Mouse (Mus musculus) embryo, embryonic 10.5 days (tissue): ENCODE results near the gene Svip.

Source experiments
- DNase-seq: peaks from one replicate; pipeline ENCODE4 v3.0.0-alpha.2; 2015; ENCODE audit warnings: low spot score

Svip gene

DNA sequence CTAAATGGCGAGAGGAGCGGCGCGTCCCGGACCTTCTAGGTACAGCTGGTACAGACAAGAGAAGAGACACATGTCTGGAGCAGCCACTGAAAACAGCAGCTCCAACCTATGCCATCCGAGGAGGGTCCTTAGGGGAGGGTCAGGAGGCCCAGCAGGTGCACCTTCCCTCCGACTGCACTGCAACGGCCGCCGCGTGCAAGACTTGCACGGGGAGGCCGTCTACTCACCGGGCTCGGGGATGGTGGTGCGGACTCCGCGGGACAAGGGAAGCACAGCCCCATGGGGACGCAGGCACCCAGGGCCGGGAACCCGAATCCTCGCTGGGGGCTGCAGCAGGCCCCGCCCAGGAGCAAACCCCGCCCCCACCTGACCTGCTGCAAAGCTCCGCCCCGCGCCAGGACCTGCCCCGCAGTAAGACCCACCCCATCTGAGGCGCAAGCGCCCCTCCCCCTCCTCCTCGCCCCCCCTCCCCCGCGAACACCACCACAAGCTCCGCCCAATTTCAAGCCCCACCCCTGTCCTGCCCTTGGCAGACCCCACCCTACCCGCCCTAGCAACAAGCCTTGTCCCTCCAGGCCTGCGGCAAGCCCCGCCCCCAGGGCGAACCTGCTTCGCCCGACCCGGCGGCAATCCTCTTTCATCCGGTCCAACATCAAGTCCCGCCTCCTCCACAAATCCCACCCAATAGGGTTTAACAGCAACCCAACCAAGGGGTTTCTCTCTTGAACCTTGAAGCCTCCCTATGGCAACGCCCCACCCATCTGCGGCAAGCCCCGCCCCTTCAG, at the start of gene Svip:
Svip (minus strand) TSS at position 508 of the 785 bp plus-strand sequence.
- peak; percentile 92 for DNase-seq

DNA sequence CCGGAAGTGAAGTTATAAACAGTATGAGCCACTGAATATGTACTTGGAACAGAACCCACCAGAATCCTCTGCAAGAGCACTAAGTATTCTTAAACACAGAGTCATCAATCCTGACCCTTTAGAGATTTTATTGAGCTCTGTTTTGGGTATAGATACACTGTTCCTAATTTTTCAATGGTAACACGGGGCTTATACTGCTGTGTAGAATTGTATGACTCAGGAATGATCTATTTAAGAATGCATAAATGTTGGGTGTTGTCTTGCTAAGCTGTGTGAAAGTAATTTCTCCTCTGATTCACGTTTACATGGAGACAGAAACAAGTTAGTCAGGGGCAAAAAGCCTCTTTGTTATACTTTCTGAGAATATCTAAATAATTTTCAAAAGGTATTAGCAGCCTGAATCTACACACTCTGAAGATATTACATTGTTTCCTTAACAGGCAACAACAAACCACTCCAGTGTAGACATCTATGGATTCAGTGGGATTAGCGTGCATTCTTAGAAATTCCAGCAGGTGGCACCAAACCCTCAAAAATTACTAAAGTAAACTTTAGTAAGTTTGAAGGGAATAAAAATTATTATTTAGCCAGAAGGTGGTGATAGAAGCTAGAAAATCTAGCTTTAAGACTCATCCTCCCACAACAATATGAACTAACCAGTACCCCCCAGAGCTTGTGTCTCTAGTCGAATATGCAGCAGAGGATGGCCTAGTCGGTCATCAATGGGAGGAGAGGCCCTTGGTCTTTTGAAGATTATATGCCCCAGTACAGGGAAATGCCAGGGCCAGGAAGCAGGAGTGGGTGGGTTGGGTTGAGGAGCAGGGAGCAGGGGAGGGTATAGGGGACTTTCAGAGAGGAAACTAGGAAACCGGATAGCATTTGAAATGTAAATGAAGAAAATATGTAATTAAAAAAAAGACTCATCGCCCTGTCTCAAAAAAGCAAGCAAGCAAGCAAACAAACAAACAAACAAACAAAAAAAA, 32.1 kb upstream of the Svip start:
- DNase-seq, result peak; percentile 82

DNA sequence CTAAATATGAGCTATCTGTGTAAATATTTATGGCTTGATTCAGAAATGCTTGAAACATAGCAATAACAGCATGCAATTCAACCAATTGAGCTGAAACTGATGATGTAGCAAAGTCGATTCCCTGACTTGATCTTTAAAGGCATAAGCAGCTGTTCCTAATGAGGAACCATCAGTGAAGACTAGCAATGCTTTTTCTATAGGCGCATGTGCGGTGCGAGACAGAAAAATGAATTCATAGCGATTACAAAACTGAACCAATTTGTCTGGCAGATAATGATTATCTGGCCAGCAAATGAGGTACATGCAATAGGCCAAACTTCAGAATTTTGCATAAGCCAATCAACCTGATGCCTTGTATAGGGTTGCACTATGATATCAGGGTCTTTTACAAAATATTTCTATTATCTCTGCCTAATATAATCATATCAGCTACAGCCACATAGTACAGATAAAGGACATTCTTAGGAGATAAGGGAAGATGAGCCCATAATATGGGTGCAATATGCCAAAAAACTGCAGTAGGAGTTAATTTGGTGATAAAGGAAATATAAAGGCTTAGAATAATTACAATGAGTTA, 18.3 kb upstream of the Svip start:
- no peak for DNase-seq

DNA sequence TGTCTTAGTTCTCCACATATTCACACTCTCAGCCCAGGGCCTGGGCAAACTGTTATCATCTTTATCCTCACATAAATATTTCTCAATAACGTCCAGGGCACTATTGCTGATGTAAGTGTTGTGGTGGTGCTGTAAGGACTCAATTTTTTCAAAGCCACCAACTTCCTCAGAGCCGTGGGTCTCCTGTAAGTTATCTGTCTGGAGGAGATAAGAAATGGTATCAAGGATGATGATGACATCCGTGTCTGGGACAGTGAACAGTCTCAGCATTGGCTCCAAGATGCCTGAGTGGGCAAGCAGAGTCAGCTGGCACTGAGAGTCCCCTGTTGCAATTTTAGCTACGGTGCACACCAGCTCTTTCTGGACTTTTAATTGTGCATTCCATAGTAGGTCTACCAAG, 16.2 kb upstream of the Svip start:
- DNase-seq, result no peak

DNA sequence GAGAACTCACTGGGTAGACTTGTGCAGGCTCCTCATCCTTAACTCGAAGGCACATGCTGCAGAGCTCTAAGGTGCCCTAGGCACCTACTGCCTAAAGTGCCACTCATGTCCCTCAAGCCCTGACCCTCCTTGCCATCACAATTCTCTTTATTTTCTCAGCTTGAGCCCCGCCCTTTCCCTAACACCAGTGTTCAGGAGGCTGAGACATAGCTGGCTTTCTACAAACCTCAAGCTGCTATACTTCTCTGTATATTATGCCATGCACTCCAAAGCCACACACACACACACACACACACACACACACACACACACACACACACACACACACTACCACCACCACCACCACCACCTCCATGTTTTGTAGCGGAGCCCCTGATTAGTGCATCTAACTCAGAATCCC, 9.8 kb upstream of the Svip start, which contains the start of gene 1700015G11Rik:
1700015G11Rik (minus strand) TSS at position 101 of the 400 bp plus-strand sequence.
- no peak for DNase-seq

DNA sequence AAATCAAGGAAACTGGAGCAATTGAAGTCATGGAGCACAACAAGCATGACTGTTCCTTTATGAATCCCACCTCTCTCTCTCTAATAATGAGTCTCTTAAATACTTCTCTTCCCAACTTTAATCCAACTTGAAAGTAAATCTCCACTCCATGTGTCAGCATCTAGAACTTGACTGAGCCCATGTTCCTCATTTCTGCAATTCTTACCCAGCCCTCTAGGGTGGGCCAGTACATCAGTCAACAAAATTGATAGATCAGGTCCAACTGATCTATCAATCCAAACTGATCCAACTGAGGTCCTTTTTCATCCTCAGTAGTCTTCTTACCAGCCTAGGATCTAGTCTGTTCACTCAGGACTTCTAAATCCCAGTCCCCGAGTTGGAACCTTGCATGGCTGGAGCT, 9.4 kb upstream of the Svip start:
- no peak for DNase-seq

DNA sequence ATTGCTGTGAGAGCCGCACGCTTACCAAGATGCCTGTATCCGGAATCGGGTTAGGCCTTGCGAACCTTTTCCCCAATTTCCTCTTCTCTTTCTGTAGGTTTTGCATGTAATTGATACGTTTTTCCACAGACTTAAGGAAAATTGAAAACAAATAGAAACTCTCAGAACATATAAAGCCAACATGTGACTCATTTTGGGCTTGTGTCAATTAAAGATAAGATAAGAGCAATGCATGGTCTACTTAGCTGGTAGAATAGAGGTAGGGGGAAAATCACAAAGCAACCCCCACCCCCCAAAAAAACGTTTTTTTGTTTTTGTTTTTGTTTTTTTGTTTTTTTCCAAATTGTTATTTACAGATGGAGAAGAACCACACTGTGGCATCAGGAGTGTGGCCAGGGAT, 7.6 kb upstream of the Svip start:
- DNase-seq, result no peak

DNA sequence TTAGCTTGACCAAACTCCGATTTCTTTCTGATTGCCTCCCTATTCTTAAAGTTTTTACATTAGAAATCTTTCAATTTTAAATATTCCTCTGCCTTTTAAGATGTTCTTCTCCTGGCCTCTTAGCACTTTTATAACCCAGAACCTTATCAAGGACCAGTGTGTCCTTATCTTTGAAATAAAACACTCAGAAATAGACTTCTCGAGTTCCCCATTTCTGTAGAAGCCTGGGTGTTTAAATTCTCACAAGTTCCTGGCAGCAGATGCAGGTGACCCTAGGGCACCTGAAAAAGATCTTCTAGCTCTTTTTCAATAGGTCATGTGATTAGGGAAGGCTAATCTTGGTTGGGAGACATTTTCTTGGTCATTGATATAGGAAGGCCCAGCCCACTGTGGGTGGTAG, 1.3 kb upstream of the Svip start:
- no peak for DNase-seq

DNA sequence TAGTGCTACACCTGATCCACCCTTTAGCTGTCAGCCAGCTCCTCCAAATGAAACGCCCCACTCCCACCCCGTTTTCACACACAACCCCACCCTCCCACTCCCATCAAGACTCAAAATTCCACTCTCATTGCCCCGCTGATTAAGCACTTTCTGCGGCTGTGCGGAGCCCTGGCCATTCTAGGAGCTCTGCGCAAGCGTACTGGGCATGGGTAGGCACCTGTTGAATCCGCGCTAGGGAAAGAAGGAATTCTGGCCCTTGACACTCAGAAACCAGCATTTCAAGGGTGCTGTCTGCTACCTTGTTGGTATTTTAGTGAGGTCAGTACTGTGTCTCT, 445 bp upstream of the Svip start:
- DNase-seq, result no peak

DNA sequence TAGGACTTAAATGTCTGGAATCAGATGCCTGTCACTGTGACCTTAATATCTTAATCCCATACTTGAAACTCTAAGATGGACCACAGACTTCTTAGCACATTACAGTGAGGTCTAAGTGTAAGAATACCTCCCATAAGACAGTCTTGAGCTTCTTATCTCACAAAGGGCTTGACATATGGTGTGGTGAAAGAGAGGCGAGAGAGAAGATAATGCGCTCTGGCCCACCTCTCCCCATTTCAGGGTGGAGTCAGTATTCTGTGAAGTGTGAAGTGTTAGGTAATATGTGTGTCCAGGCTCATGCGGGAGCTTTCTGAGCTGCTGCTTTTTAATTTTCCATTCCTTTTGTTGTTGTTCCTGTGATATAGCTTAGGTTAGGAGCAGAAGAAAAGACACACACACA, 14.8 kb downstream of the Svip start:
- no peak for DNase-seq

DNA sequence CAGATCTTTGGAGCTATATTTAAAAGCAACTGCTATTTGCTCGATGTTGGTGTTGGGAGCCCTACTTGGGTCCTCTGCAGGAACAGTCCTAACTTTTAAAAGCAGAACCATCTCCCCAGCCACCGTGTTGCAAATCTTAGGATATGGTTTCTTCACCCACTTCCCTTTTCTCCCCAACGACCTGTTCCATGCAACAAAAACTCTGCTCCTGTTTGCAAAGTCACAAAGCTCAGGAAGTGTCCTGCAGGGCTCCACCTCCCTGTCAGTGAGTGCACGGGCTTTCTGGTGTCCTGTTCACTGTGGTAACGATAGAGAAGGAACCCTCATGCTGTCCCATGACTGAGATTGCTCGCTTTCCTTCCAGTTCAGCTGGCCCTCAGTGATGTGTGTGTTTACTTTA, 18.9 kb downstream of the Svip start:
- DNase-seq, result no peak

DNA sequence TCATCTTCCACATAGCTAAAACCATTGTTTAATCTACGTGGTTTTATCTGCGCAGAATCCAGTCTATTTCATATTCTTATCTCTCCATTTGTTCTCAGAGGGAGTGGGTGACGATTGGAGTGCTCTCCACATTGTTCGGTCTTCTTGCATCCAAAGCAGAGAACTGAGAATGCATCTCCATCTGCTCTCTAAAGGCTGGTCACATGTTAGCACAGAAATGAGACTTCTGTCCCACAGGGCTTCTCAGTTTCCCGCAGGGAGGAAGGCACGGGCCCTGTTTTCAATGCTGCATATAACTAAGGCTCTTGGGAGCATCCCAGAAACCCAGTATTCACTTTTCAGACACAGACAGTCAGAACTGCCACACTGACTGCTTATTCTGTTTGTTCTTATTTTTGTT, 20.1 kb downstream of the Svip start:
- no peak for DNase-seq

DNA sequence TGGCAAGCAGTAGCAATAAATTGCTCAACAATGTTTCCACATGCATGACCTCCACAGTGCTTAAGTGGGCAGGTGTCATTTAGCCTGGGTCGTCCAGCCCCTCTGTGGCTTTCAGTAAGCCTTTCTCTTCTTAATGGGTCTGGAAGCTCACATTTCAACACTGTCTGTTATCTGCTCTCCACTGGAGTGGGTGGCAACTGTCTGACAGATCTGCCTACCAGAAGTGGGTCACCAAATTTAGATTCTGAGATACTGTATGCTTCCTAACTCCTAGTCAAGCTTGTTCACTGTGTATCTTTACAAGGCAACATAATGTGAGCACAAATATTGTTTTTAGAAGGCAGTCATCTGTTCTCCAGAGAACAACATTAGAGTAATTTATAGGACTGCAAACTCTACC, 23.5 kb downstream of the Svip start:
- peak; percentile 21 for DNase-seq

DNA sequence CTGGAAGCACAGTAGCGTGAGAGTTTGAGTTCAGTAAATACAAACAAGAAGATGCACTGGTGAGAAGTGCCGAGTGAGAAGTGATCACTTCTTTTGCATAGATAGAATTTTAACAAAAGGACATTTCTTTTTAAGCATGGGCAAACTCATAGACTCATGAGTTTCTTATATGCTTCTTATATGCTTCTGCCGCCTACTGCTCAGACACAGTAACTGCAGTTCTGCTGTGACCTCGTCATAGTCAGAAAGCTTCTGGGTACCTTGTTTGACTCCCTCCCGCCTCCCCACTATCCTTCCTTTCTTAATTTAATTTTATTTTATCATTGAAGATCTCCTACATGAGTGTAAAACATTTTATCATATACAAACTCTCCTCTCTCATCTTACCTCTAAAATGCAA, 26.5 kb downstream of the Svip start:
- peak; percentile 50 for DNase-seq

DNA sequence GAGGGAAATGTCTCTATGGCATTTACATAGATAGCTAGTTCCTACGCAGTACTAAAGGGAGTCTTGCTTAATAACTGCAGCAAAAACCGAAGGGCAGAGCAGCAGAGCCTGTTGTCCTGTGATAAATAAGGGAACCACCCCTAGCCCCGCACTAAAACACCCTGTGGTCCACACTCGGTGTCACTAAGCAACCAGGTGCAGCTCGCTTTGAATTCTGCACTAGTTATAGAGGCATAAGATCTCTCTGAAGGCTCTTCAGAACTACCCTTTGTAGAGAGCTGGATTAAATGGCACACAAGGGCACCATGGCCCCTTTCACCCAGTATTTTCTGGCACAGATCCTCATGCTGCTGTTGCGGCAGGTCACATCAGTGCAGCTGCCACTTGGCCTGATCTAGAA, 30.6 kb downstream of the Svip start:
- DNase-seq, result no peak

DNA sequence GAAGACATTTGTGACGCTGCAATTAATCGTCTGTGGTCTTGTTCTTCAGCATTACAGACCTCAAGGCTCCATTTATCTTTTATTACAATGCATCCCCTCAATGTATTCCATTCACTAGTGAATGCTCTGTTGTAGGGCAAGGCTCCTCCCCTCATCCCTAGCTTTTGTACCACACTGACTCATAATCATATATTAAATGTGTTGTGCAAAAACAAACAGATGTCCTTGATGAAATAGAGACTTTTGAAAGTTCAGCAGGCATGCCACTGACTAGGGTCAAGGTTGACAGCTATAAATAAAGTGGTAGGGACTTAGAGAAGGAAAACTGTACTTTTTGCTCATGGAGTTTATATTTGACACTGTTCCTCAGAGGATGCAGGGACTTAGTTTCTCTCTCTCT, 32.3 kb downstream of the Svip start:
- DNase-seq, result no peak

DNA sequence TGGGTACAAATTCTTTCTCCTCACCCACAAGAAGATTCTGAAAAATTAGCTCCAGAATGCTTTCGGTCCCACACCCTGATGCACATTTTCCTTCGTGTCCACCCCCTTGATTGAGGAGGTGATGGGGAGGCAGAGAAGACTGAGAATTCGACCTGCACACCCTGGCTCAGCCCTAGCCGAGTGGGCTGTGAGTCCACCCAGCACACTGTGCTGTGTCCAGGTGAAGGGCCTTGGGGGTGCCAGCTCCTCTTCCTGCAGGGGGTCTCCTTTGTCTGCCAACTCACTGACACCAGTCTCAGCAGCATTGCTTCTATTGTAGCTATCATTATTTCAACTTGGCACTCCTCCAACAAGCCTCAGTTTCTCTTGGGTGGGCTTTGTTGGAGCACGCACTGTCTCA, 32.7 kb downstream of the Svip start:
- DNase-seq, result no peak

DNA sequence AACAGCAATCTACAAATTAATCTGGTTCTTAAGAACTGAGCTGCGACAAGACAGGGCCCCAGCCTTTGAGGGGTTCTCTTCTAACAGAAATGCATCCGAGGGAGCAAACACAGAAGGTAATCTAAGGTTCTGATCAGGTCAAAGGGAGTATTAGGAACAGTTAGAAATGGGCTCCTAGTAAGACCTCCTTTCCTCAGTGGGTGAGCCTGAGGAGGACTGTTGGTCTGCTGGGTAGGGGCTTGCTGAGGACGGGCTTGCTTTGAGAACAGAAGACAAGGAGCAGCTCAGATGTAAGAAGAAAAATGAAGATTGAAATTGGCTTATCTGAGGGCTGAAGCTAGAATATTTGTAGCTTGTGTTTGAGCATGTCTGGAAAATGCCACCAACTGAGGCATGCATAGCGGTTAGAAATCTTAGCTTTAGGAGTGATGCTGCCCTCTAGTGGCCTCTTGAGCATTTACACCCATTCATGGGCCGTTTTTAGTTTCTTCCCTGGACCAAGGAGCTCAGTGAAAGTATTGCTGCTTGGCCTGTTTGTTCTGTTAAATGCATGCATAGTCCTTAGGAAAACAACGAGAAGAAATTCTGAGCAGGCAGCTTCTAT, 33.5 kb downstream of the Svip start:
- DNase-seq, result peak; percentile 84

DNA sequence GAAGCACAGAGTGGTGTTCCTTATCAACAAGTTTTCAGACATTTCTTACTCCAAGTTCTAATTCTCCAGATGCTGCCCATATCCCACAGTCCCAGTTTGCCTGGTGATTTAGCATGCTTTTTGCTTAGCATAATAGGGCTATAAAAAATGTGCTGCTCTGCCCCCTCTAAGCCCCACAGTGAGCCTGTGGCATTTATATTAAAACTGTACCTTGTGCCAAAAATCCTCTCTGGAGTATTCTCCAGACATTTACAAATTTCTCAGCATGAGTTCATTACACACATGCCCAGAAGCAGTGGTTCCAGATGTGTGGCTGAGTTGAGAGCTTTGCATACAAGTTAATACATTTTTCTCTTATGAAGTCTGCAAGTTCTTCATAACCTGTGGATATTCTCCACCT, 36.4 kb downstream of the Svip start:
- no peak for DNase-seq

DNA sequence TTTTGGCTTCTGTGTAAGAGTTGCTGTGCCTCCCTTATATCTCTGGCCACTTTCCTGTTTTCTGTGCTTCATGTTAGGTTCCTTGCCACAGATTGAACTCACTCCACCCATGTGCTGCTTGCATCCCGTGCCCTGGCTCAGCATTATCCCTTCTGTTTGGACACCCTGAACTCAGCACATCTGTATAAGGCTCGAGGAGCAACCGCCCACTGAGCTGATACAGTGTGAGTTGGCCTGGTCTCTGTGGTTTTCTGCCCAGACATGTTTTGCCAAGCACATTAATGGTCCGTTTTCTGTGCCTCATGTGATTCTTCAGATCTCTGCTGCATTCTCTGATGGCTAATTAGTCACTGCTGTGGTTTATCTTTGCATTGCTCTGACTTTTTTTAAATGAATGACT, 38.2 kb downstream of the Svip start:
- DNase-seq, result no peak

DNA sequence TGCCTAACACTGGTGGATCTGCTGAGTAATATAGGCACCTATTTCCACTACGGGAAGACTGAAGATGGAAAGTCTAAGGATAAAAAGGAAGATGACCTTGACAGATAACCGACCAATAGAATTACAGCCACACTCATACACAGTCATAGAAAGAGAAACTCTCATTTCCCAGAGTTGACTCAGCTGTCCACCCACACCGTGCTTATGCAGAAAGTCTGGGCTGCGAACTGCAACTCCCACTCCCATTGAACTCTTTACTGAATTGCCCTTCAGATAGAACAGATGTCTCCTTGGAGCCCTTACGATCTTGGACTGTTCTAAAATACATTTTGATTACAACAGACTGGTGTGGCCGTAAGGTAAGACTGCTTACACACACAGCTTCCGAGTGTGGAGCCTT, 41.1 kb downstream of the Svip start:
- DNase-seq, result no peak

DNA sequence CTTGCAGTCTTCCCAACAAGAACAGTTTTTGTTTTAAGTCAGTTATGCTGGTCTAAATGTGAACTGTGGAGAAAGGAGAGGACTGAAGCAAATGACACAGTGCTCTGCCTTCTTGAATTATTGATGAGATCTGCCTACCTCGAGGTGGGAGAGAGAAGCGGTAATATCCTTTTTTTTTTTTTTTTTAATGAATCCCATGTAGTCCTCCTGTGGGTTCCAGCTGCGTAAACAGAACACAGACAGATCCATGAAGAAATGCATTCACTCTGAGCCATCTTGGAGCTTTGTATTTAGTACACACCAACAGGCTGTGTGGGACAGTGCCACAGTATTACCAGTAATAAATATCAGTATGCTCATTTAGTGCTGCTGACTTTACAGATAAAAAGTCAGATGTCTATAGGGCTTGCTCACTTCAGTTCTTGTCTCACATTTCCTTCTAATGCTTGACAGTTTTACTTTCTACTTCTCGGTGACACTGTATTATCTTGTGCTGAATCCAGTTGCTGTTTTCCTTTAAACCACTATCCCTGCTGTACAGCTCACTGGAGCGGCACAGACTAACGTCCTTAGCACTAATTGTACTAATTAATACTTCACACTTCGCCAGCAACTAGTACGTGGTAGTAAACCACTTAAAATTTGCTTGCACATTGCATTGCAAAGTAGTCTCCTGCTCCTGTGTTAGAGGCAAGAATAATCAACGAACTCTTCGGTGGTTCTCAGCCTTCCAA, 43.4 kb downstream of the Svip start:
- DNase-seq, result no peak
